Mouse (Mus musculus) ES-E14 (cell line): ENCODE data around the gene Mybph. TPM values are rescaled to one million over a fixed set of nuclear protein-coding genes. Genes with fewer than 3 reads are reported as not detected.

Source experiments
- DNase-seq: peaks from one replicate; pipeline ENCODE4 v3.0.0-alpha.2; 2013; ENCODE audit warnings: low read depth, low spot score
- H3K27ac ChIP-seq: 2 replicates; pipeline ENCODE4 v1.5.1; 2012; ENCODE audit warnings: low read depth, mild to moderate bottlenecking, low read length, moderate library complexity, mixed read lengths; ENCODE audit not compliant: poor library complexity, insufficient read depth, severe bottlenecking
- H3K36me3 ChIP-seq: 2 replicates; pipeline ENCODE4 v1.6.1; 2012; ENCODE audit warnings: mild to moderate bottlenecking, low read length, moderate library complexity, mixed read lengths; ENCODE audit not compliant: control insufficient read depth, poor library complexity, insufficient read depth, severe bottlenecking
- H3K4me1 ChIP-seq, 2 experiments: fragments of 150-350 bp in 1 of 2; sonication (generic) in 1 of 2; 2 replicates each; pipeline ENCODE4 v1.6.1; 2012; ENCODE audit warnings: low read length in 2 of 2, mild to moderate bottlenecking in 1 of 2, mixed read lengths in 1 of 2; ENCODE audit not compliant: control insufficient read depth in 2 of 2, insufficient read depth in 2 of 2, poor library complexity in 1 of 2
- H3K4me3 ChIP-seq, 2 experiments: fragments of 150-350 bp in 1 of 2; sonication (generic) in 1 of 2; 2 replicates each; pipeline ENCODE4 v1.5.1; 2012; ENCODE audit warnings: low read length in 2 of 2, low read depth in 1 of 2, mild to moderate bottlenecking in 1 of 2, mixed read lengths in 1 of 2; ENCODE audit not compliant: insufficient read depth in 1 of 2, poor library complexity in 1 of 2, severe bottlenecking in 1 of 2
- H3K9ac ChIP-seq: 2 replicates; pipeline ENCODE4 v1.6.1; 2012; ENCODE audit warnings: low read depth, mild to moderate bottlenecking, low read length, mixed read lengths; ENCODE audit not compliant: poor library complexity, insufficient read depth, severe bottlenecking
- H3K9me3 ChIP-seq: fragments of 150-350 bp; sonication (generic); 2 replicates; pipeline ENCODE4 v1.6.1; 2012; ENCODE audit warnings: low read depth, mild to moderate bottlenecking, low read length; ENCODE audit not compliant: control insufficient read depth, insufficient read depth
- CHD2 ChIP-seq: IDR thresholded peaks from 2 replicates; pipeline ENCODE4 v1.6.1; 2014; ENCODE audit warnings: mild to moderate bottlenecking, low read depth, low read length, inconsistent platforms
- HCFC1 ChIP-seq: IDR thresholded peaks from 2 replicates; pipeline ENCODE4 v1.6.1; 2012; ENCODE audit warnings: low read length, inconsistent platforms, borderline replicate concordance; ENCODE audit not compliant: insufficient read depth
- MAFK ChIP-seq: IDR thresholded peaks from 2 replicates; pipeline ENCODE4 v1.6.1; 2014; ENCODE audit warnings: mild to moderate bottlenecking, low read depth, low read length, inconsistent platforms; ENCODE audit not compliant: insufficient read depth
- ZC3H11A ChIP-seq: IDR thresholded peaks from 2 replicates; pipeline ENCODE4 v1.6.1; 2012; ENCODE audit warnings: low read depth, mild to moderate bottlenecking, inconsistent platforms, low read length, borderline replicate concordance
- ZNF384 ChIP-seq: IDR thresholded peaks from 2 replicates; pipeline ENCODE4 v1.6.1; 2012; ENCODE audit warnings: low read depth, low read length, inconsistent platforms
- in situ Hi-C, 2 experiments: fragments of 600-800 bp; cut with MboI; formaldehyde crosslinking; loops; one replicate each; pipeline ENCODE4 v1.15.1; 2025; ENCODE audit warnings: low sequenced_read_pairs in 2 of 2, inconsistent platforms in 1 of 2; ENCODE audit not compliant: unreplicated experiment in 2 of 2
- total RNA-seq: library from RNA; depleted of rRNA; stranded (reverse); fragments of 300-350 nt; gene quantifications from 2 replicates; pipeline ENCODE4 v1.2.3, GENCODE M21; 2012

Mybph gene
- total RNA-seq, 1 experiment, result not detected

DNA sequence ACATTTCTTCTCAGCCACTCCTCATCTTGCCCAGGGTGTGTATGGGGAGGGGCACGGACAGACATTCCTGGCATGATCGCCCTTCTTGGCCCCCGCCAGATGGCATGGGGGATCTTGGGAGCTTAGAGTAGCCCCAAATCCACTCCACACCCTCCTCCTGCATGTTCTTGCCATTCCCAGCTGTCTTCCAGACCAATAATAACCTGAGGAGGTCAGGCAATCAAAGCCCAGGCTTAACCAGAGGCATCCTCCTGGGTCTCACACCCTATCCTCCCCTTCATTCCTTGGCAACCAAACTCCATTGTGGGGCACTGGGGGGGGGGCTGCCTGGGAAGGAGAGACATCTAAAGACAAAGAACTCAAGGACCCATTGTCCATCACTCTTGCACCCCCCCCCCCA is 32.8 kb upstream of the Mybph start:
- H3K9ac ChIP-seq, result no peak overlapping the region
- no peaks in the 10 kb centered on the region for H3K4me1 ChIP-seq
- TF ChIP-seq CHD2 (no peak), ZNF384 (no peak), HCFC1 (no peak), MAFK (no peak), ZC3H11A (no peak)
- H3K9me3 ChIP-seq, result no peaks in the 10 kb centered on the region
- H3K4me3 ChIP-seq, result no peak overlapping the region
- in situ Hi-C loops, result no loop called here
- no peak for DNase-seq
- no peaks in the 10 kb centered on the region for H3K36me3 ChIP-seq
- H3K27ac ChIP-seq, result no peak overlapping the region

- in situ Hi-C loops, result no loop called here
- Histone ChIP-seq H3K4me3 (no peak overlapping the region), H3K27ac (no peak overlapping the region)
These were observed 31.8 kb upstream of the Mybph start for GRCm38 (mm10) chr1:134161399-134161798.

DNA sequence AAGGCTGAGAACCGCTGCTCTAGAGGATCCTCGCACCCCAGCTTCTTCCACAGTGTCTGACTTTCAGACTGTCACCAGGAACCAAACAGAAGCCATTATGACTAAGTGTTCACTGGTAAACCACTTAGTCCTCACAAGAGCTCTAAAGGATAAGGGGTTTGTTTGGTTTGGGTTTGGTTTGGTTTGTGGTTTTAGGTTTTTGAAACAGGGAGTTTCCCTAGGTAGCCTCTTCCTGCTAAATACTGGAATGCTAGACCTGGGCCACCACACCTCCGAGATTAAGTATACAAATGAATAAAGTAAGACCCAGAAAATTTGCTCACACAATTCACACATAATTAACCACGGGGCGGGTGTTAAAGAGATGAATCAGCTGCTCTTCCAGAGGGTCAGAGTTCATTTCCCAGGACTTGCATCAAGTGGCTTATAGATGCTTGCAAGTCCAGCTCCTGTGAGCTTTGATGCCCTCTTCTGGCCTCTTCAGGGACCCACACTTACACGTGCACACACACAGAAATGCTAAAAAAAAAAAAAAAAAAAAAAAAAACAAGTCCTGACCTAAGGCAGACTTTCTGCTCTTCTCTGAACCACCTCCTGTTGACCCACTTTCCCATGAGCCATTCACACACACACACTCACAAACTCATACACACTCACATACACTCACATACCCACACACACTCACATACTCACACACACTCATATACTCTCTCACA is 30.6 kb upstream of the Mybph start:
- in situ Hi-C loops, result no loop called here
- TF ChIP-seq ZNF384 (peak; percentile 90), ZC3H11A (no peak), MAFK (no peak), CHD2 (no peak)
- H3K4me1 ChIP-seq, result no peaks in the 10 kb centered on the region
- no peak overlapping the region for H3K4me3 ChIP-seq
- H3K9me3 ChIP-seq, result no peaks in the 10 kb centered on the region
- no peak for DNase-seq
- no peak overlapping the region for H3K9ac ChIP-seq
- no peaks in the 10 kb centered on the region for H3K36me3 ChIP-seq
- H3K27ac ChIP-seq, result no peak overlapping the region

More at GRCm38 (mm10) chr1:134161399-134161798, 31.8 kb upstream of the Mybph start:
- no peaks in the 10 kb centered on the region for H3K9me3 ChIP-seq
- no peaks in the 10 kb centered on the region for H3K36me3 ChIP-seq
- TF ChIP-seq ZC3H11A (no peak), ZNF384 (no peak), MAFK (no peak), CHD2 (no peak), HCFC1 (no peak)
- H3K9ac ChIP-seq, result no peak overlapping the region
- no peak for DNase-seq
- no peaks in the 10 kb centered on the region for H3K4me1 ChIP-seq

GRCm38 (mm10) chr1:134163476-134163875 is 29.8 kb upstream of the Mybph start:
- TF ChIP-seq CHD2 (no peak), ZNF384 (no peak), HCFC1 (no peak), MAFK (no peak), ZC3H11A (no peak)
- H3K9ac ChIP-seq, result no peak overlapping the region
- H3K36me3 ChIP-seq, result no peaks in the 10 kb centered on the region
- H3K27ac ChIP-seq, result no peak overlapping the region
- H3K4me3 ChIP-seq, result no peak overlapping the region
- no peak for DNase-seq
- H3K9me3 ChIP-seq, result no peaks in the 10 kb centered on the region
- no peaks in the 10 kb centered on the region for H3K4me1 ChIP-seq
- in situ Hi-C loops, result no loop called here

- Histone ChIP-seq H3K4me3 (no peak overlapping the region), H3K4me1 (no peaks in the 10 kb centered on the region), H3K9ac (no peak overlapping the region), H3K27ac (no peak overlapping the region), H3K9me3 (no peaks in the 10 kb centered on the region), H3K36me3 (no peaks in the 10 kb centered on the region)
- no peak for DNase-seq
- TF ChIP-seq CHD2 (no peak), ZNF384 (no peak)
- in situ Hi-C loops, result no loop called here
These were observed 28.8 kb upstream of the Mybph start for GRCm38 (mm10) chr1:134164454-134164853.
